Mouse (Mus musculus) urinary bladder, postnatal 36 days (tissue): ENCODE measurements at regions not wholly inside any gene's neighbourhood (a gene's known extent, or its start where the extent isn't known, plus 50 kb on each side); places are given as distances from the start of the nearest gene placed in this dataset.
A peak's percentile ranks its signal among the peaks of the same experiment; 100 is the strongest.

Source experiments
- DNase-seq, 2 experiments: peaks; one replicate each; pipeline ENCODE4 v3.0.0; 2022; ENCODE audit warnings: low spot score in 2 of 2, mixed read lengths in 1 of 2

DNA sequence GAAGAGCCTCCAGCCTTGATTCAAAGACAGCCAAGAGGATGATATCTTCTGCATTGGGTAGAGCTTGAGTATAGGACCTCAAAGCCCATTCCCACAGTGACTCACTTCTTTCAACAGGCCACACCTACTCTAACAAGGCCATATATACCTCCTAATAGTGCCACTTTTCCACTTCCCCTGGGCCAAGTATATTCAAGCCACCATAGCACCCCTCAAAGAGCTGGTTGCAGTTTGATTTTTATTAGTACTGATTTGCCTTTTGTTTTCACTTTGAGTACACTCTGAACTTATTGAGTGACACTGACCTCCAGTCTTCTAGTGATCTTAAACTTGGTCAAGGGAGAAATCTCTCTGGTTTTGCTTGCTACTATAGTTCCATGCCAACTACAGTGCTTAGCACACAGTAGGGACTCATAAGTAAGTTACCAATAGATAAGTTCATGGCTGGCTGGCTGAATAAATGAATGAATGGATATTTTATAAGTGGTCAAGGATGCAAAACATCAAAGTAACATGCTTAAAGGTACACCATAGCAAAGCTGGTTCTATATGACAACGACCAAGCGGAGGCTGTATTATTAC is 64.5 kb upstream of the Lmo2 start:
- no peak for DNase-seq

DNA sequence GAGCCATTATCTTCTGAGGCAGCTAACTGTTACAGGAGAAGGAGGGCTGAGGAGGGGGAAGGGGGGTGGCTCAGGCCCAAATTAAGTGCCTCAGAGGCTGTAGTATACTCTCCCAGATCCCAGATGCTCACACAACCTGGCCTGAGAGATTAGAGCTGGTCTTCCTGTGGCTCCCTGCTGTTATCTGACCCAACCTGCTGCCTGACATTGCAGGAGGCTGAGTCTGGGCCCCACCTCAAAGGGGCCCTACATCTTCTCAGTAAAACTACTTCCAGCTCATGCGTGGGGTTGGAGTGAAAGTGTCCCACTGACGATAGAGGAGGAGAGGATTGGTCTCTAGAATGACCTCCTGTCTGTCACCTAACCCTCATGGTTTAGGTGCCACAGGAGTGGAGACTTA is 64.0 kb upstream of the Lmo2 start:
- no peak for DNase-seq

DNA sequence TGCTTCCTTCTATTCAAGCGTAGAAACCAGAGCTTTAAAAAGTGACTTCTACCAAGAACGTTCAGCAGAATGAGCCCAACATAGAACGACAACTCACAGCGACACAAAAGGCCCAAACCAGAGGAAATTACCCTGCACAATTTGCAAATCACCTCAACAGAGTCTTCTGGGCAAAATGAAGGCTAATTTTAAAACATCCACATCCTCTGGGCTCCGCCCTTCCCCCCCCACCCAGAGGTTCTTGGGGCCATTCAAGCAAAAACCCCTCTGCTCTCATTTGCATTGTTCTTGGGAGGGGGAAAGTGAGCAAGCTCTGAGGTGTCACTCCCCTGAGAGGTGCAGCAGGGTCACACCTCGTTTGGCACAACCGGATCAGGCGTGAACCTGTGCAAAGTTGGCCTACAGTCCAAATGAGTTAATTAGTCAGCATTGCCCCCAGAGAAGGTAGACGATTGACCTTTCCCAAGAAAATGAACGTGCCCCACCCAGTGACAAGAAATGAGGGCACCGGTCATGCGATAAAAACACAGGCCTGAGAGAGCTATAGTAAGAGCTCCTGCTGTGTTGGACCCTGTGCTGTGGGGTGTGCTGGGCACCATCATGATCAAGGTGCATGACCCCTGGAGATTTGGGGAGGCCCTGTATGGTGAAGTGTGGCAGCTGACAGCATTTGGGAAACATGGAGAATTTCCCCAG is 62.7 kb upstream of the Lmo2 start:
- DNase-seq, result no peak

DNA sequence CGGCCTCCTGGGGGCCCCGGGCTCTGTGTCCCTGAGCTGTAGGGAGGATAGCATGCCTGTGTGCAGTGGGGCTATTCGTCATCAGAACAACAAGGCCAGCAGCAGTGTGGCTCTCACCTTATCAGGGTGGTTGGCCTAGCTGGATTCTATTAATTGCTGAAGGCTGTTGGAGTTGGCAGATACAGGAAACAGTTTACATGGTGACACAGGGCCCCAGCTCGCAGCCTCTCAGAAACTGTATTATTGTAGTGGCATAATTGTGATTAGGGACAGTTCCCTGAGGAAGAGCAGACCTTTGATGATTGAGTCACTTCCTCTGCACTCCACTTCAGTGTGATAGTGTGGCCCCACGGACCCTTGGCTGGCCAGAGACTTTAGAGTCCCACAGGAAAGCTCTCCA is 61.6 kb upstream of the Lmo2 start:
- no peak for DNase-seq

DNA sequence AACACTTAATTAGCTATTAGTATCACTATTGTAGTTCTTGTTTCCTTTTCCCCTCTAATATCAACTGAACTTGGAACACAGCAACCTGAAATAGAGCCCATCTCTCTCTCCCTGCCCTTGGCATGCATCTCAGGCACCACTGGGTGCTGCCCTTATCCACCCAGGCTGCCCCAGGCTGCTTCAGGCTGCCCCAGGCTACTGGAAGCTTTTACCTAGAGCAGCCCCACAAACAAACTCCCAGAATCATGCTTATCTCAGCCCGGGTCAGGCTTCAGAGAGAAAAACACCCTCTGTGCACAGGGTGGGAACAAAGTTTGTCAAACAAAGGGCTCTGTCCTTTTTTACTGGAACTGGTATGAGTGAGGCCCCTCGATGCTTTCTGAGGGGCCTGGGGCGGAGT is 61.0 kb upstream of the Lmo2 start:
- DNase-seq, result no peak

GRCm38 (mm10) chr2:103899713-103900112 is 58.1 kb upstream of the Lmo2 start:
- no peak for DNase-seq

GRCm38 (mm10) chr2:103900384-103900783 is 57.4 kb upstream of the Lmo2 start:
- DNase-seq, result peak; percentile 29 to 65

DNA sequence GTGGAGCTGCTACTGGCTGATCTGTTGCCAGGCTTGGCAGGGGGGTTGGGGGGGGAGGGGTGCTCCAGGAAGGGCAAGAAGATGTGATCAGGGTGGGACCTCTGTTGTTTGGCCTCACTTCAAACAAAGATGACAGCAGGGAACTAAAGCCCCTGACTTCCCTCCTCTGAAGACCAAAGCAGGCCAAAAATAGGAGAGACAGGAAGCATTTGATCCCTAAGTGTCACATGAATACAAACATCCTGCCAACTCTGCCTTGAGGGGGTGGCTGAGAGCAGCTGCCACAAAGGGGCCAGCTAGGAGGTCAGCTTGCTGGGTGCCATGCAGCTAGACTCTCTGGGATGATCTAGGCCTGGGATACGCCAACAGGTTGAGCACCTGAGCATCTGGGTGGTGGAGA is 56.3 kb upstream of the Lmo2 start:
- DNase-seq, result no peak

DNA sequence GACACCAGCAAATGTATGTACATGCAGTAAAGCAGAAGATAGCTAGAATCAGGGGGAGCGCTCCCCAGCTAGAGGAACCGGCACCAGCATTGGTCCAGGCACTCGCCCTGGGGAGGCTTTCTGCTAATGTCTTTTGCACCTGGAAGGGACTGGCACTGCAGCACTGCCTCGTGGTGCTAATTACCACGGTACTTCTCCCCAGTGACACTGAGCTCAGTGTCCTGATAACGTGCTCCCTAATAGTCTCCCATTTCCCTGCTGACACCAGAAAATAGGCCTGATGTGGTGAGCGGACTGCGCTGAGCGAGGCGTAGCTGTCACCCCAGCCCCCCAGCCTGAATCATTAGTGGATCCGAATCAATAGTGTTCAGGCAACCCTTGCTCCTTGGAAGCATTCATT is 55.0 kb upstream of the Lmo2 start:
- no peak for DNase-seq

- no peak for DNase-seq
Observed at GRCm38 (mm10) chr2:103905681-103906080, 52.1 kb upstream of the Lmo2 start.

DNA sequence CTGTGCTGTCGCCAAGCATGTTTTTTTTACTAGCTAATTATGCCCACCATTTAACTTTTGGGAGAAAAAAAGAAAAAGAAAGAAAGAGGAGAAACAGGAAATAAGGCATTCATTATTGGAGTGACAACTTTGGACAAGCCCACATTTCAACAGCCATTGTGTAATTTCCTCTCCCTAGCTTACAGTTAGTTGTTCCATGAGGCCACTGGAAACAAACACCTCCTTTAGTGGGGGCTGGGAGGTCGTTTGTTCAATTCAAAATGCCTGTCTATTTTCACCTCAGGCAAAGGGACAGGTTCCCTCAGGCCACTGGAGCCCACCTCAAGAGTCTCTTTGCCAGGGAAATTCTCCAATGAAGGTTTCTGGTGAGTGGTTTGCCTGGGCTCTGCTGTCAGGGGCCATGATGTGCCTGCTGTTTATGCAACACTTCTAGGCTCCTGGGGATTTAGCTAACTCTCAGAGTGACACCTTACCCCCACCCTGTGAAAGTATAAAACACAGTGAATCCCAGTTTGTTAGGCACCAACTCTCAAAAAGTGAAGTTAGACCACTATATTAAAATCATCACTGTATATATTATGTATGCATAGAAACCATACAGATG is 51.1 kb upstream of the Lmo2 start:
- no peak for DNase-seq
